Comparison of ENCODE assay signal across 32 mouse cellular contexts in genomic region chr7:110246526-110246925, GRCm38 (mm10). TPM values are rescaled to one million over a fixed set of nuclear protein-coding genes. Genes with fewer than 3 reads are reported as not detected.
DNase-seq lines count a peak whose midpoint lies in the region; ATAC-seq and TF ChIP-seq lines count a peak whose summit lies in the region.
"Had no signal": no experiment of that assay in that cellular context is flagged by ENCODE, and none has a peak within 500 bp of the region (broad histone marks: within the 10 kb centered on the region; RNA-seq: fewer than 3 reads in every experiment).

No protein-coding gene starts in this region.

- peak; percentile 49 to 75 for DNase-seq in cerebellum, postnatal 10 days
- no peak for DNase-seq in cerebellum, adult 8-10 months
- peak; percentile 26 for DNase-seq in gastrocnemius, postnatal 14 days
- no peak for DNase-seq in gastrocnemius, postnatal 4 days (ENCODE audit: low spot score in 2 of 2)
- peak; percentile 10 for DNase-seq in midbrain, postnatal 0 days (ENCODE audit: low spot score)
- DNase-seq in midbrain, embryonic 14.5 days = no peak
- no peak for DNase-seq in lung, postnatal 36 days
- DNase-seq: adrenal gland, postnatal 10 days; cerebellum, adult 11 months; cerebellum, adult 9-11 months; heart, postnatal 4 days; kidney, adult 11 months; kidney, postnatal 14 days; layer of hippocampus, adult 9-11 months; liver, postnatal 0 days; lung, postnatal 4 days; retina, postnatal 1 day; right cerebral cortex, postnatal 14 days; thymus, adult 18-20 months; thymus, postnatal 36 days had no signal

- no peaks in the 10 kb centered on the region for H3K4me1 ChIP-seq in midbrain, postnatal 0 days (ENCODE audit: insufficient read depth, low read length)
- H3K4me1 ChIP-seq in midbrain, embryonic 14.5 days (ENCODE audit: control insufficient read depth, insufficient read depth, low read length) = no peaks in the 10 kb centered on the region
- H3K4me1 ChIP-seq: forebrain, embryonic 10.5 days; forebrain, embryonic 15.5 days; liver, embryonic 12.5 days; midbrain, embryonic 12.5 days; neural tube, embryonic 15.5 days had no signal

- H3K9me3 ChIP-seq in midbrain, postnatal 0 days (ENCODE audit: low read length) = no peaks in the 10 kb centered on the region
- no peaks in the 10 kb centered on the region for H3K9me3 ChIP-seq in midbrain, embryonic 14.5 days (ENCODE audit: control insufficient read depth, low read length)
- H3K9me3 ChIP-seq: forebrain, embryonic 10.5 days; forebrain, embryonic 15.5 days; G1E; liver, embryonic 12.5 days; megakaryocyte, embryonic 14.5 days; midbrain, embryonic 12.5 days; neural tube, embryonic 15.5 days had no signal

- no peak overlapping the region for H3K27ac ChIP-seq in midbrain, postnatal 0 days (ENCODE audit: low read depth, low read length)
- H3K27ac ChIP-seq in midbrain, embryonic 14.5 days (replicated peaks; ENCODE audit: low read depth, low read length) = no peak overlapping the region
- H3K27ac ChIP-seq: forebrain, embryonic 10.5 days; forebrain, embryonic 15.5 days; hindbrain, embryonic 14.5 days; liver, embryonic 12.5 days; midbrain, embryonic 12.5 days; neural tube, embryonic 15.5 days; stomach, postnatal 0 days had no signal

- no peaks in the 10 kb centered on the region for H3K36me3 ChIP-seq in midbrain, postnatal 0 days (ENCODE audit: insufficient read depth, low read length)
- no peaks in the 10 kb centered on the region for H3K36me3 ChIP-seq in midbrain, embryonic 14.5 days (ENCODE audit: control insufficient read depth, insufficient read depth, low read length)
- H3K36me3 ChIP-seq: forebrain, embryonic 15.5 days; midbrain, embryonic 12.5 days; neural tube, embryonic 15.5 days had no signal

- no peak overlapping the region for H3K4me3 ChIP-seq in midbrain, postnatal 0 days (ENCODE audit: low read depth, low read length)
- no peak overlapping the region for H3K4me3 ChIP-seq in midbrain, embryonic 14.5 days (replicated peaks; ENCODE audit: low read depth, low read length)
- H3K4me3 ChIP-seq: forebrain, embryonic 10.5 days; forebrain, embryonic 15.5 days; liver, embryonic 12.5 days; megakaryocyte, embryonic 14.5 days; midbrain, embryonic 12.5 days; neural tube, embryonic 15.5 days had no signal

- TF ChIP-seq CTCF in midbrain, postnatal 0 days (IDR thresholded peaks at IDR 0.05) = no peak

- H3K27me3 ChIP-seq in midbrain, postnatal 0 days (ENCODE audit: insufficient read depth, low read length) = no peaks in the 10 kb centered on the region
- H3K27me3 ChIP-seq in midbrain, embryonic 14.5 days (ENCODE audit: control insufficient read depth, insufficient read depth, low read length) = no peaks in the 10 kb centered on the region
- H3K27me3 ChIP-seq: forebrain, embryonic 15.5 days; liver, embryonic 12.5 days; megakaryocyte, embryonic 14.5 days; midbrain, embryonic 12.5 days; neural tube, embryonic 15.5 days had no signal

- no peak overlapping the region for H3K4me2 ChIP-seq in midbrain, postnatal 0 days (ENCODE audit: low read depth, low read length, poor library complexity, severe bottlenecking)
- no peak overlapping the region for H3K4me2 ChIP-seq in midbrain, embryonic 14.5 days (ENCODE audit: low read length)
- H3K4me2 ChIP-seq: forebrain, embryonic 15.5 days; heart, embryonic 11.5 days; hindbrain, embryonic 14.5 days; liver, embryonic 12.5 days; midbrain, embryonic 12.5 days; neural tube, embryonic 15.5 days had no signal

- intact Hi-C loops in gastrocnemius, postnatal 14 days (cut with DNase I; ENCODE audit: low total_unique reads) = no loop called here

- 92% methylated on average over 9 of the region's 9 CpGs for WGBS in midbrain, postnatal 0 days
- WGBS in midbrain, embryonic 14.5 days = 92% methylated on average over 9 of the region's 9 CpGs

- H3K9ac ChIP-seq in midbrain, postnatal 0 days (replicated peaks; ENCODE audit: low read length, poor library complexity, severe bottlenecking) = no peak overlapping the region
- no peak overlapping the region for H3K9ac ChIP-seq in midbrain, embryonic 14.5 days (replicated peaks; ENCODE audit: low read length)
- H3K9ac ChIP-seq: forebrain, embryonic 15.5 days; hindbrain, embryonic 14.5 days; liver, embryonic 12.5 days; liver, postnatal 0 days; midbrain, embryonic 12.5 days; neural tube, embryonic 15.5 days had no signal

- no peak for ATAC-seq in midbrain, postnatal 0 days (ENCODE audit: low FRiP score)
- ATAC-seq in midbrain, embryonic 14.5 days (ENCODE audit: low FRiP score, low TSS enrichment) = no peak
- no peak for ATAC-seq in frontal cortex, adult (ENCODE audit: low TSS enrichment)
- ATAC-seq: forebrain, embryonic 15.5 days; inflammation-experienced regulatory T-cells, adult 6 months; liver, embryonic 12.5 days; liver, postnatal 0 days had no signal

RNA-seq across cellular contexts. Expression of gene Swap70, which starts 25.0 kb away (rescaled TPM):
- 1 to 10 TPM; 8.3 to 9.0 TPM for total RNA-seq in gastrocnemius, postnatal 14 days (2021)
- total RNA-seq in gastrocnemius, postnatal 4 days (2021) = 10 to 100 TPM; 17.9 to 20.0 TPM
- 7.3 and 11.4 TPM in 2 replicates for total RNA-seq in midbrain, postnatal 0 days (2014; rRNA removed)
- polyA plus RNA-seq in midbrain, postnatal 0 days (2015; fragmentation: Nextera tagmentation; extraction: Ambion mirVana) = 6.3 and 7.0 TPM in 2 replicates
- 3.7 and 8.4 TPM in 2 replicates for polyA plus RNA-seq in midbrain, embryonic 14.5 days (2014; fragmentation: Nextera tagmentation; extraction: Ambion mirVana)

Comparison
In these comparisons a context has a peak if more than half of its experiments do, and no peak if none do; other contexts are left out.
1. DNase-seq: peak in cerebellum, postnatal 10 days (2 of 2), gastrocnemius, postnatal 14 days (single experiment) and midbrain, postnatal 0 days (single experiment); none in cerebellum, adult 8-10 months (single experiment), gastrocnemius, postnatal 4 days (0 of 2), midbrain, embryonic 14.5 days (single experiment) and lung, postnatal 36 days (single experiment).